Mouse (Mus musculus) kidney, postnatal 36 days (tissue): ENCODE data around the gene Hapln2.

Experiments
- DNase-seq, 2 experiments: peaks; one replicate each; pipeline ENCODE4 v3.0.0; 2021 to 2022; ENCODE audit warnings: mixed read lengths in 2 of 2

The Hapln2 gene

GRCm38 (mm10) chr3:87980085-87980484 lies 47.3 kb downstream of the Hapln2 start:
- no peak for DNase-seq

GRCm38 (mm10) chr3:87979493-87979892 lies 47.9 kb downstream of the Hapln2 start:
- no peak for DNase-seq

GRCm38 (mm10) chr3:87974381-87974987 lies 52.9 kb downstream of the Hapln2 start:
- no peak for DNase-seq

- no peak for DNase-seq
Measured at GRCm38 (mm10) chr3:87973593-87974380, 53.6 kb downstream of the Hapln2 start.

- no peak for DNase-seq
Measured at GRCm38 (mm10) chr3:87972776-87973175, 54.6 kb downstream of the Hapln2 start.

GRCm38 (mm10) chr3:87972203-87972664 lies 55.1 kb downstream of the Hapln2 start:
- DNase-seq: no peak
